ENCODE assay signal across 9 mouse cellular contexts in genomic region chr10:18964856-18965255, GRCm38 (mm10). TPM values are rescaled to one million over a fixed set of nuclear protein-coding genes. Genes with fewer than 3 reads are reported as not detected.
DNase-seq lines count a peak whose midpoint lies in the region.
"Had no signal": no experiment of that assay in that cellular context is flagged by ENCODE, and none has a peak within 500 bp of the region (broad histone marks: within the 10 kb centered on the region; RNA-seq: fewer than 3 reads in every experiment).

No protein-coding gene starts in this region.

- WGBS in forebrain, embryonic 10.5 days = 85% methylated on average over 7 of the region's 7 CpGs

- H3K4me3 ChIP-seq in forebrain, embryonic 10.5 days = no peak overlapping the region
- H3K4me3 ChIP-seq: embryonic facial prominence, embryonic 13.5 days; neural tube, embryonic 12.5 days had no signal

- peak; percentile 52 to 57 for DNase-seq in spleen, postnatal 36 days (ENCODE audit: low spot score in 2 of 2)
- no peak for DNase-seq in spleen, postnatal 14 days (ENCODE audit: low spot score in 2 of 2)
- DNase-seq in adrenal gland, postnatal 10 days = peak; percentile 33
- DNase-seq in kidney, postnatal 36 days = peak; percentile 23 to 30
- peak; percentile 59 for DNase-seq in splenic B cell, adult 2 months (ENCODE audit: low read depth, low spot score)
- no peak for DNase-seq in forebrain, embryonic 10.5 days (ENCODE audit: extremely low spot score, low spot score)
- no peak for DNase-seq in cerebellum, adult 11-12 months

- no peaks in the 10 kb centered on the region for H3K36me3 ChIP-seq in splenic B cell, adult 2 months (ENCODE audit: control insufficient read depth, insufficient read depth, low read length, poor library complexity, severe bottlenecking)
- H3K36me3 ChIP-seq in forebrain, embryonic 10.5 days (replicated peaks) = no peaks in the 10 kb centered on the region
- H3K36me3 ChIP-seq: embryonic facial prominence, embryonic 13.5 days; neural tube, embryonic 12.5 days had no signal

- H3K27ac ChIP-seq in forebrain, embryonic 10.5 days = no peak overlapping the region
- H3K27ac ChIP-seq: embryonic facial prominence, embryonic 13.5 days; neural tube, embryonic 12.5 days had no signal

- H3K27me3 ChIP-seq in splenic B cell, adult 2 months (ENCODE audit: control insufficient read depth, insufficient read depth, low read length, poor library complexity, severe bottlenecking) = no peaks in the 10 kb centered on the region; the same call in 1 of the 2 replicates
- H3K27me3 ChIP-seq in forebrain, embryonic 10.5 days (ENCODE audit: poor library complexity, severe bottlenecking) = no peaks in the 10 kb centered on the region
- H3K27me3 ChIP-seq: embryonic facial prominence, embryonic 13.5 days; neural tube, embryonic 12.5 days had no signal

- H3K4me1 ChIP-seq in forebrain, embryonic 10.5 days = 0 out of 2 replicates have a peak, but pooled peaks cover 1% of the 10 kb centered on the region
- H3K4me1 ChIP-seq: embryonic facial prominence, embryonic 13.5 days; neural tube, embryonic 12.5 days had no signal

- no peaks in the 10 kb centered on the region for H3K9me3 ChIP-seq in forebrain, embryonic 10.5 days
- H3K9me3 ChIP-seq: embryonic facial prominence, embryonic 13.5 days; neural tube, embryonic 12.5 days had no signal

RNA-seq across cellular contexts. Expression of gene Tnfaip3, which starts 50.6 kb away (rescaled TPM):
- total RNA-seq in adrenal gland, postnatal 10 days (2021) = 1 to 10 TPM; 6.1 to 7.5 TPM
- 1.00 and 1.1 TPM in 2 replicates for polyA plus RNA-seq in forebrain, embryonic 10.5 days (2016; fragmentation: Nextera tagmentation; extraction: Ambion mirVana)

Comparison
In these comparisons a context has a peak if more than half of its experiments do, and no peak if none do; other contexts are left out.
1. DNase-seq: peak in spleen, postnatal 36 days (2 of 2), adrenal gland, postnatal 10 days (single experiment), kidney, postnatal 36 days (2 of 2) and splenic B cell, adult 2 months (single experiment); none in spleen, postnatal 14 days (0 of 2), forebrain, embryonic 10.5 days (single experiment) and cerebellum, adult 11-12 months (single experiment).